Mouse (Mus musculus) intestine, embryonic 15.5 days (tissue): ENCODE data around the gene Mus81. TPM values are rescaled to one million over a fixed set of nuclear protein-coding genes. Genes with fewer than 3 reads are reported as not detected.

ENCODE experiments used
- ATAC-seq: fragments of 200-750 bp; cut with Nextera tagmentation; 2 replicates; pipeline ENCODE4 v1.8.0; 2017; ENCODE audit warnings: moderate TSS enrichment, moderate library complexity
- H3K27ac ChIP-seq: fragments of 300-500 bp; sonication (generic); 2 replicates; pipeline ENCODE4 v1.5.1; 2015; ENCODE audit warnings: mild to moderate bottlenecking, inconsistent platforms
- H3K27me3 ChIP-seq: fragments of 300-500 bp; sonication (generic); replicated peaks from 2 replicates; pipeline ENCODE4 v1.6.1; 2015; ENCODE audit warnings: inconsistent platforms
- H3K36me3 ChIP-seq: fragments of 300-500 bp; sonication (generic); 2 replicates; pipeline ENCODE4 v1.6.1; 2015; ENCODE audit warnings: inconsistent platforms
- H3K4me1 ChIP-seq: fragments of 300-500 bp; sonication (generic); replicated peaks from 2 replicates; pipeline ENCODE4 v1.6.1; 2015; ENCODE audit warnings: inconsistent platforms
- H3K4me2 ChIP-seq: fragments of 300-500 bp; sonication (generic); replicated peaks from 2 replicates; pipeline ENCODE4 v1.6.1; 2015; ENCODE audit warnings: mild to moderate bottlenecking, inconsistent platforms
- H3K4me3 ChIP-seq: fragments of 300-500 bp; sonication (generic); replicated peaks from 2 replicates; pipeline ENCODE4 v1.5.1; 2015; ENCODE audit warnings: inconsistent platforms
- H3K9ac ChIP-seq: fragments of 300-500 bp; sonication (generic); 2 replicates; pipeline ENCODE4 v1.6.1; 2015; ENCODE audit warnings: inconsistent platforms
- H3K9me3 ChIP-seq: fragments of 300-500 bp; sonication (generic); 2 replicates; pipeline ENCODE4 v1.6.1; 2016; ENCODE audit warnings: inconsistent platforms
- WGBS: fragments of 180-500 bp; shearing (Covaris S2); methylation state at CpG from one replicate; pipeline ENCODE4 v1.1.7; 2015; 5-methylcytosine and 5-hydroxymethylcytosine counted together
- polyA plus RNA-seq: library from polyadenylated mRNA; unstranded; fragments of >200 nt; fragmentation: Nextera tagmentation; extraction: Ambion mirVana; gene quantifications from 2 replicates; pipeline ENCODE4 v1.2.1, GENCODE M21; 2015

The Mus81 gene
- polyA plus RNA-seq, 1 experiment from 2014 or later, result 29.5 TPM

GRCm38 (mm10) chr19:5448354-5449150, 39.6 kb downstream of the Mus81 start:
- Histone ChIP-seq H3K4me2 (peak overlapping the region; percentile 97), H3K9me3 (no peaks in the 10 kb centered on the region), H3K27ac (no peak overlapping the region), H3K4me3 (peak overlapping the region; percentile 54), H3K27me3 (peaks cover 45% of the 10 kb centered on the region), H3K36me3 (no peaks in the 10 kb centered on the region), H3K4me1 (peaks cover 12% of the 10 kb centered on the region), H3K9ac (peak overlapping the region; percentile 44; the same call in 1 of the 2 replicates)
- 5% methylated on average over 36 of the region's 36 CpGs for WGBS
- ATAC-seq, result no peak

GRCm38 (mm10) chr19:5447515-5448353, 40.5 kb downstream of the Mus81 start, which contains the start of gene Fosl1:
Fosl1 (plus strand) TSS chr19:5447547.
- H3K9me3 ChIP-seq, result no peaks in the 10 kb centered on the region
- peak within 1 kb of the TSS; percentile 97 for H3K4me2 ChIP-seq
- H3K9ac ChIP-seq, result peak within 1 kb of the TSS; percentile 44
- no peaks in the 10 kb centered on the region for H3K36me3 ChIP-seq
- under 1% methylated on average over 67 of the region's 70 CpGs for WGBS
- H3K4me3 ChIP-seq, result peak within 1 kb of the TSS; percentile 54
- H3K4me1 ChIP-seq, result peaks cover 12% of the 10 kb centered on the region
- no peak within 1 kb of the TSS for H3K27ac ChIP-seq
- ATAC-seq, result peak; percentile 82
- peaks cover 45% of the 10 kb centered on the region for H3K27me3 ChIP-seq

GRCm38 (mm10) chr19:5445747-5446146, 42.5 kb downstream of the Mus81 start:
- no peak overlapping the region for H3K4me2 ChIP-seq
- no peaks in the 10 kb centered on the region for H3K36me3 ChIP-seq
- no peak overlapping the region for H3K4me3 ChIP-seq
- no peaks in the 10 kb centered on the region for H3K9me3 ChIP-seq
- no peak for ATAC-seq
- H3K9ac ChIP-seq, result no peak overlapping the region
- 93% methylated on average over 5 of the region's 5 CpGs for WGBS
- peaks cover 45% of the 10 kb centered on the region for H3K27me3 ChIP-seq
- peaks cover 12% of the 10 kb centered on the region for H3K4me1 ChIP-seq
- no peak overlapping the region for H3K27ac ChIP-seq

- peaks cover 39% of the 10 kb centered on the region for H3K27me3 ChIP-seq
- H3K9me3 ChIP-seq, result no peaks in the 10 kb centered on the region
These were observed 43.2 kb downstream of the Mus81 start for GRCm38 (mm10) chr19:5444954-5445353.

GRCm38 (mm10) chr19:5444371-5444908, 43.8 kb downstream of the Mus81 start:
- WGBS, result 61% methylated on average over 9 of the region's 9 CpGs
- Histone ChIP-seq H3K27me3 (peaks cover 35% of the 10 kb centered on the region), H3K4me1 (peaks cover 12% of the 10 kb centered on the region), H3K9me3 (no peaks in the 10 kb centered on the region), H3K4me2 (no peak overlapping the region), H3K9ac (no peak overlapping the region), H3K4me3 (no peak overlapping the region), H3K27ac (no peak overlapping the region), H3K36me3 (no peaks in the 10 kb centered on the region)
- no peak for ATAC-seq

More at GRCm38 (mm10) chr19:5444954-5445353, 43.2 kb downstream of the Mus81 start:
- Histone ChIP-seq H3K9ac (no peak overlapping the region), H3K4me2 (no peak overlapping the region), H3K4me3 (no peak overlapping the region), H3K4me1 (peaks cover 12% of the 10 kb centered on the region), H3K27ac (no peak overlapping the region), H3K36me3 (no peaks in the 10 kb centered on the region)
- WGBS, result 22% methylated on average over 7 of the region's 7 CpGs
- no peak for ATAC-seq

GRCm38 (mm10) chr19:5433951-5434350, 54.3 kb downstream of the Mus81 start:
- no peaks in the 10 kb centered on the region for H3K9me3 ChIP-seq
- H3K27ac ChIP-seq, result peak overlapping the region; percentile 74
- H3K9ac ChIP-seq, result peak overlapping the region; percentile 45; the same call in 1 of the 2 replicates
- H3K4me3 ChIP-seq, result peak overlapping the region; percentile 35; the same call in 1 of the 2 replicates
- 64% methylated on average over 7 of the region's 7 CpGs for WGBS
- H3K27me3 ChIP-seq, result no peaks in the 10 kb centered on the region
- H3K4me2 ChIP-seq, result peak overlapping the region; percentile 88
- no peaks in the 10 kb centered on the region for H3K36me3 ChIP-seq
- ATAC-seq, result no peak
- peaks cover 13% of the 10 kb centered on the region for H3K4me1 ChIP-seq

GRCm38 (mm10) chr19:5432992-5433852, 55.0 kb downstream of the Mus81 start:
- H3K27ac ChIP-seq, result peak overlapping the region; percentile 74
- no peaks in the 10 kb centered on the region for H3K27me3 ChIP-seq
- no peaks in the 10 kb centered on the region for H3K36me3 ChIP-seq
- peaks cover 13% of the 10 kb centered on the region for H3K4me1 ChIP-seq
- ATAC-seq, result peak; percentile 73
- peak overlapping the region; percentile 35 for H3K4me3 ChIP-seq
- WGBS, result 4% methylated on average over 16 of the region's 16 CpGs
- no peaks in the 10 kb centered on the region for H3K9me3 ChIP-seq
- H3K4me2 ChIP-seq, result peak overlapping the region; percentile 88
- peak overlapping the region; percentile 45 for H3K9ac ChIP-seq

Other genes starting within 250 kb of the Mus81 start
- 15.6 and 15.8 TPM in 2 replicates for gene Pacs1, start 215.3 kb downstream of the Mus81 start, polyA plus RNA-seq
- 282 and 289 TPM in 2 replicates for gene Sf3b2, start 192.9 kb downstream of the Mus81 start, polyA plus RNA-seq
- 2.1 and 2.4 TPM in 2 replicates for gene Gal3st3, start 190.1 kb downstream of the Mus81 start, polyA plus RNA-seq
- gene Catsper1, start 152.7 kb downstream of the Mus81 start, polyA plus RNA-seq, result not detected in 2 replicates
- 15.9 and 19.8 TPM in 2 replicates for gene Cst6, start 138.8 kb downstream of the Mus81 start, polyA plus RNA-seq
- 53.9 and 58.2 TPM in 2 replicates for gene Eif1ad, start 121.7 kb downstream of the Mus81 start, polyA plus RNA-seq
- 474 and 479 TPM in 2 replicates for gene Banf1, start 121.2 kb downstream of the Mus81 start, polyA plus RNA-seq
- gene Sart1, start 99.7 kb downstream of the Mus81 start, polyA plus RNA-seq, result 61.2 and 66.4 TPM in 2 replicates
- gene Tsga10ip, start 85.9 kb downstream of the Mus81 start, polyA plus RNA-seq, result 4.3 and 10.8 TPM in 2 replicates
- 198 and 200 TPM in 2 replicates for gene Drap1, start 63.4 kb downstream of the Mus81 start, polyA plus RNA-seq
- 42.6 and 45.8 TPM in 2 replicates for gene AI837181, start 63.3 kb downstream of the Mus81 start, polyA plus RNA-seq
- not detected in 2 replicates for gene Fosl1, start 40.9 kb downstream of the Mus81 start, polyA plus RNA-seq
- 8.2 and 8.7 TPM in 2 replicates for gene Ccdc85b, start 30.5 kb downstream of the Mus81 start, polyA plus RNA-seq
- 95.1 and 99.4 TPM in 2 replicates for gene Fibp, start 27.8 kb downstream of the Mus81 start, polyA plus RNA-seq
- 2.1 and 2.9 TPM in 2 replicates for gene Ctsw, start 19.9 kb downstream of the Mus81 start, polyA plus RNA-seq
- 118 TPM in 2 replicates for gene Efemp2, start 14.4 kb downstream of the Mus81 start, polyA plus RNA-seq
- 2,332 and 2,514 TPM in 2 replicates for gene Cfl1, start 2.1 kb upstream of the Mus81 start, polyA plus RNA-seq
- gene 1700020D05Rik, start 15.4 kb upstream of the Mus81 start, polyA plus RNA-seq, result not detected in 2 replicates
- gene Snx32, start 22.1 kb upstream of the Mus81 start, polyA plus RNA-seq, result 7.2 and 8.0 TPM in 2 replicates
- gene Ovol1, start 72.2 kb upstream of the Mus81 start, polyA plus RNA-seq, result 19.3 TPM in 2 replicates
- 7.9 and 9.9 TPM in 2 replicates for gene Ap5b1, start 79.6 kb upstream of the Mus81 start, polyA plus RNA-seq
- gene Rnaseh2c, start 113.5 kb upstream of the Mus81 start, polyA plus RNA-seq, result 128 and 149 TPM in 2 replicates
- 44.1 and 47.3 TPM in 2 replicates for gene Kat5, start 121.8 kb upstream of the Mus81 start, polyA plus RNA-seq
- 43.0 and 43.3 TPM in 2 replicates for gene Rela, start 149.1 kb upstream of the Mus81 start, polyA plus RNA-seq
- 21.5 and 23.8 TPM in 2 replicates for gene Sipa1, start 175.3 kb upstream of the Mus81 start, polyA plus RNA-seq
- gene Map3k11, start 200.3 kb upstream of the Mus81 start, polyA plus RNA-seq, result 33.7 and 36.3 TPM in 2 replicates
- 16.3 and 16.8 TPM in 2 replicates for gene Pcnx3, start 200.5 kb upstream of the Mus81 start, polyA plus RNA-seq
- 0.29 and 0.43 TPM in 2 replicates for gene Kcnk7, start 216.0 kb upstream of the Mus81 start, polyA plus RNA-seq
- gene Ehbp1l1, start 237.9 kb upstream of the Mus81 start, polyA plus RNA-seq, result 38.6 and 40.1 TPM in 2 replicates
- gene Fam89b, start 241.3 kb upstream of the Mus81 start, polyA plus RNA-seq, result 68.7 and 69.6 TPM in 2 replicates